Mouse (Mus musculus): Measurements from ENCODE around the gene Asphd2. TPM values are rescaled to one million over a fixed set of nuclear protein-coding genes. Genes with fewer than 3 reads are reported as not detected.
A peak's percentile ranks its signal among the peaks of the same experiment; 100 is the strongest.

Gene Asphd2
- polyA plus RNA-seq (2012; rRNA removed), result 1.7 and 3.8 TPM in 2 replicates

GRCm38 (mm10) chr5:112394779-112395443 is at the start of gene Asphd2:
Asphd2 (minus strand) TSS chr5:112394866.
- WGBS, result 3% methylated on average over 64 of the region's 67 CpGs
- TF ChIP-seq POLR2A (IDR thresholded peaks at IDR 0.05; ENCODE audit: low read depth, low read length), result no peak
- TF ChIP-seq CTCF (IDR thresholded peaks at IDR 0.05; ENCODE audit: extremely low read depth, insufficient read length, insufficient replicate concordance, low read depth, low read length), result no peak
- no peaks in the 10 kb centered on the region for H3K4me1 ChIP-seq (ENCODE audit: control insufficient read depth, insufficient read depth, insufficient read length, low read length)
- H3K4me3 ChIP-seq (ENCODE audit: low read depth, low read length), result peak within 1 kb of the TSS; percentile 45
- peaks cover 28% of the 10 kb centered on the region for H3K27me3 ChIP-seq (ENCODE audit: control insufficient read depth, insufficient read depth, low read length)
- no peaks in the 10 kb centered on the region for H3K36me3 ChIP-seq (ENCODE audit: control insufficient read depth, insufficient read depth, low read length)
- H3K27ac ChIP-seq (ENCODE audit: insufficient read depth, low read depth, low read length), result no peak within 1 kb of the TSS

DNA sequence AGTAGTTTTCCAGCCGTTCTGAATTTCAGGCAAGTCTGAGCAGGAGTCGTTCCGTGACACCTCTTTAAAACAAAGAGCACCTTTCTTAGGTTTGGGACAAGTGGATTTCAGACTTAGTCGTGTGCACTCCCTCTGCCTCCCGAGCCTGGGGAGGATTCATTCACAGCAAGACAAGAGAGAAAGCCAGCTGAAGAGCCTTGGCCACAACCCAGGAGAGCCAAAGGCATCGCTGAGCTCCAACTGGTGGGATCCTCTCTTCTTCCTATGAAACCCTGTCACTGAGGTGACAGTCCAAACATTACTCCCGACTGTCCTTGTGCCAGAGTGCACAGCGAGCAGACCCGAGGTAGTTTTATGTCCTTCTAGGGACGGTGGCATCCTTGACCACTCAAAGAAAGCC is 43.9 kb upstream of the Asphd2 start:
- no peak overlapping the region for H3K4me3 ChIP-seq (ENCODE audit: low read depth, low read length)
- no peak overlapping the region for H3K27ac ChIP-seq (ENCODE audit: insufficient read depth, low read depth, low read length)
- 56% methylated on average over 10 of the region's 10 CpGs for WGBS
- no peaks in the 10 kb centered on the region for H3K4me1 ChIP-seq (ENCODE audit: control insufficient read depth, insufficient read depth, insufficient read length, low read length)
- H3K36me3 ChIP-seq (ENCODE audit: control insufficient read depth, insufficient read depth, low read length), result no peaks in the 10 kb centered on the region
- TF ChIP-seq CTCF (IDR thresholded peaks at IDR 0.05; ENCODE audit: extremely low read depth, insufficient read length, insufficient replicate concordance, low read depth, low read length) (no peak), POLR2A (IDR thresholded peaks at IDR 0.05; ENCODE audit: low read depth, low read length) (no peak)
- H3K27me3 ChIP-seq (ENCODE audit: control insufficient read depth, insufficient read depth, low read length), result no peaks in the 10 kb centered on the region

- Histone ChIP-seq H3K4me3 (ENCODE audit: low read depth, low read length) (no peak overlapping the region), H3K27ac (ENCODE audit: insufficient read depth, low read depth, low read length) (no peak overlapping the region), H3K4me1 (ENCODE audit: control insufficient read depth, insufficient read depth, insufficient read length, low read length) (peaks cover 4% of the 10 kb centered on the region; the same call in 1 of the 2 replicates), H3K27me3 (ENCODE audit: control insufficient read depth, insufficient read depth, low read length) (0 out of 2 replicates have a peak, but pooled peaks cover 2% of the 10 kb centered on the region), H3K36me3 (ENCODE audit: control insufficient read depth, insufficient read depth, low read length) (no peaks in the 10 kb centered on the region)
- TF ChIP-seq POLR2A (IDR thresholded peaks at IDR 0.05; ENCODE audit: low read depth, low read length) (no peak), CTCF (IDR thresholded peaks at IDR 0.05; ENCODE audit: extremely low read depth, insufficient read length, insufficient replicate concordance, low read depth, low read length) (peak; percentile 86; the same call in 1 of the 2 replicates)
- 3% methylated on average over 8 of the region's 8 CpGs for WGBS
Observed at GRCm38 (mm10) chr5:112433004-112433403, 38.3 kb upstream of the Asphd2 start.

DNA sequence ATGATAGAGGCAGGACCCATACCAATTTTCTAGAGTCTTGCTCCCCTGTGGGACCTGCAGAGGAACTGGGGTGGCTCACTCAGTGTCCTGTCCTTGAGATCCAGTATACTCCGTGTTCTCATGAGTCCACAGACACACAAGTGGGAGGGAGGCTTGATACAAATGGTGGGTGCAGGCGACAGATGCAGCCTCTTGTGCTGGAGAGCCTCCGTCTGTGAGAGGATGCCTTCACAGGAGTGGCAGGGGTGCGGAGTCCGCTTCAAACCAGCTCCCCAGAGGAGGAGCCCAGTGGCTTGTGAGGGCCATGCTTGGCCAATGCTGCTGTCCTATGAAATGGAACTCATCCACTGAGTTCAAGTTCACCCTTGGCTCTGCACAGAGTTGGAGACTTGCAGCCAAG is 37.4 kb upstream of the Asphd2 start:
- 91% methylated on average over 5 of the region's 5 CpGs for WGBS
- Histone ChIP-seq H3K27me3 (ENCODE audit: control insufficient read depth, insufficient read depth, low read length) (0 out of 2 replicates have a peak, but pooled peaks cover 2% of the 10 kb centered on the region), H3K27ac (ENCODE audit: insufficient read depth, low read depth, low read length) (no peak overlapping the region), H3K36me3 (ENCODE audit: control insufficient read depth, insufficient read depth, low read length) (no peaks in the 10 kb centered on the region), H3K4me3 (ENCODE audit: low read depth, low read length) (no peak overlapping the region), H3K4me1 (ENCODE audit: control insufficient read depth, insufficient read depth, insufficient read length, low read length) (peaks cover 4% of the 10 kb centered on the region; the same call in 1 of the 2 replicates)
- no peak for TF ChIP-seq CTCF (IDR thresholded peaks at IDR 0.05; ENCODE audit: extremely low read depth, insufficient read length, insufficient replicate concordance, low read depth, low read length)
- no peak for TF ChIP-seq POLR2A (IDR thresholded peaks at IDR 0.05; ENCODE audit: low read depth, low read length)

DNA sequence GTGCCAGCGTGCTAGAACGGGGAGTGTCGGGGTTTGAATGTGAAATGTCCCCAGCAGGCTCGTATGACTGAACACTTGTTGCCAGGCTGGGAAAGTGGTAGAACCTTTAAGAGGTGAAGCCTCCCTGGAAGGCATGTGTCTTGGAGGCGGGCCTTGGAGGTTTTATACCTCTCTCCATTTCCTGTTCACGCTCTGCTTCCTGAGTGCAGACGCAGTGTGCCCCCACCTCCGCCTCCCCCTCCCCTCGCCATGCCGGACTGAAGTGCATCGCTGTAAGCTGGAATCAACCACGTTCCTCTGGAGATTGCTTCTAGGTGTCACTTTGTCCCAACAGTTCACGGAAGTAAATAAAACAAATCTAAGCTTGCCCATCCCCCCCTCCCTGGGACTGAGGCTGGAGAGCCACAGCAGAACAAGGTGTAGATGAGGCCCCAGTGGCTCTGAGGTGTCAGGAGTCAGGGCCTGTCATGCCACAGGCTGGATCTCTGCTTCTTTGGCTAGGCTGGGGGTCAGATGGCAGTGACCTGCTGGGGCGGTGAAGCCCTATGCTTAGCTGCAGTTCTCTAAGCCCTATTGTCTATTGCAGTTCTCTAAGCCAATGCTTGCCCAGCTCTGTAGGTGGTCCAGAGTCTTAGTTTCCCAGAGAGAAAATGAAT is 36.6 kb upstream of the Asphd2 start:
- 13% methylated on average over 14 of the region's 14 CpGs for WGBS
- peak overlapping the region; percentile 51 for H3K4me3 ChIP-seq (ENCODE audit: low read depth, low read length)
- H3K4me1 ChIP-seq (ENCODE audit: control insufficient read depth, insufficient read depth, insufficient read length, low read length), result peaks cover 4% of the 10 kb centered on the region; the same call in 1 of the 2 replicates
- TF ChIP-seq CTCF (IDR thresholded peaks at IDR 0.05; ENCODE audit: extremely low read depth, insufficient read length, insufficient replicate concordance, low read depth, low read length) (no peak), POLR2A (IDR thresholded peaks at IDR 0.05; ENCODE audit: low read depth, low read length) (no peak)
- H3K27ac ChIP-seq (ENCODE audit: insufficient read depth, low read depth, low read length), result no peak overlapping the region
- H3K27me3 ChIP-seq (ENCODE audit: control insufficient read depth, insufficient read depth, low read length), result 0 out of 2 replicates have a peak, but pooled peaks cover 2% of the 10 kb centered on the region
- no peaks in the 10 kb centered on the region for H3K36me3 ChIP-seq (ENCODE audit: control insufficient read depth, insufficient read depth, low read length)

DNA sequence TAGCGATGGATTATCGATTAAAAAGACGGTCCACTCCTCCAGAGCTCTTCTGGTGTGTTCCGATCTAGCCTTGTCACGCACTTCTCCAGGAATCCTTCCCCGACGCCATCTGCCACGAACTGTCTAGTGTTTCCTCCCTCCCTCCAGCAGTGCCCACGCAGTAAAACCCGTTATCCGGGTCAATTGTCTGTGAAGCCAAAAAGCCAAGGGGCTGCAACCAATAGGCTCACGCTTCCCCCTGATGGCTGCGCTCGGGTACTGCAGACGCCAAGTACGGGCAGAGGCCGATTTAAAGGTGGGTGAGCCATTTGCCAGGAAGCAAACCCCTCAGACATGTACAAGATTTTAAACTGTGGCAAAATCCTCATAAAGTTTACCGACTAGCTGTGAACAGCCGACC is 34.3 kb upstream of the Asphd2 start:
- Histone ChIP-seq H3K27ac (ENCODE audit: insufficient read depth, low read depth, low read length) (no peak overlapping the region), H3K4me1 (ENCODE audit: control insufficient read depth, insufficient read depth, insufficient read length, low read length) (peaks cover 4% of the 10 kb centered on the region; the same call in 1 of the 2 replicates), H3K27me3 (ENCODE audit: control insufficient read depth, insufficient read depth, low read length) (0 out of 2 replicates have a peak, but pooled peaks cover 2% of the 10 kb centered on the region), H3K36me3 (ENCODE audit: control insufficient read depth, insufficient read depth, low read length) (no peaks in the 10 kb centered on the region), H3K4me3 (ENCODE audit: low read depth, low read length) (no peak overlapping the region)
- 17% methylated on average over 19 of the region's 19 CpGs for WGBS
- TF ChIP-seq POLR2A (IDR thresholded peaks at IDR 0.05; ENCODE audit: low read depth, low read length), result no peak
- peak; percentile 63 for TF ChIP-seq CTCF (IDR thresholded peaks at IDR 0.05; ENCODE audit: extremely low read depth, insufficient read length, insufficient replicate concordance, low read depth, low read length)

DNA sequence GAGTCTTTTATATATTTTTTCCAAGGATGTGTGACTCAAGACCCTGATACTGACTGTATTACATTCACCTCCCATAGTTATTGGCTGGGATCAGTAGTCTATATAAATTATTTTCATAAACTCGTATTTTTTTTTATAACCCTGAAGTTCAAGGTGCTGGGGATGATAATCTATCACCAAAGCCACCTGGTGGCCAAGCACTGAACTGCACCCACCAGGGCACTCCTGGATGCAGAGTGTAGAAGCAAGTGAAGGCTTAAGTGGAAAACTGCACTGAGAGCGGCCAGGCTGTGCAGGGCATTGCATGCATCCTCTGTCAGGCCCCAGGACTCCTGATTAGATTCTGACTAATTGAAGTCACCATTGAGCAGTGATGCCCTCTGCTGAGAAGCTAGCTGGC is 32.6 kb upstream of the Asphd2 start:
- H3K4me3 ChIP-seq (ENCODE audit: low read depth, low read length), result no peak overlapping the region
- 32% methylated on average over 2 of the region's 2 CpGs for WGBS
- peak; percentile 70; the same call in 1 of the 2 replicates for TF ChIP-seq CTCF (IDR thresholded peaks at IDR 0.05; ENCODE audit: extremely low read depth, insufficient read length, insufficient replicate concordance, low read depth, low read length)
- TF ChIP-seq POLR2A (IDR thresholded peaks at IDR 0.05; ENCODE audit: low read depth, low read length), result no peak
- H3K36me3 ChIP-seq (ENCODE audit: control insufficient read depth, insufficient read depth, low read length), result no peaks in the 10 kb centered on the region
- no peak overlapping the region for H3K27ac ChIP-seq (ENCODE audit: insufficient read depth, low read depth, low read length)
- peaks cover 4% of the 10 kb centered on the region; the same call in 1 of the 2 replicates for H3K4me1 ChIP-seq (ENCODE audit: control insufficient read depth, insufficient read depth, insufficient read length, low read length)
- 0 out of 2 replicates have a peak, but pooled peaks cover 2% of the 10 kb centered on the region for H3K27me3 ChIP-seq (ENCODE audit: control insufficient read depth, insufficient read depth, low read length)
